Mouse (Mus musculus) thymus, adult 2 months (tissue): ENCODE results near the gene Frmd4a.

ENCODE experiments used
- CTCF ChIP-seq: fragments of 200-500 bp; IDR thresholded peaks from 2 replicates; pipeline ENCODE4 v1.5.1; 2012; ENCODE audit warnings: mild to moderate bottlenecking, control low read depth, low read length, moderate library complexity, borderline replicate concordance; ENCODE audit not compliant: control insufficient read depth, poor library complexity, insufficient read depth; ENCODE audit errors: extremely low read depth
- POLR2A ChIP-seq: fragments of 200-500 bp; IDR thresholded peaks from 2 replicates; pipeline ENCODE4 v1.6.1; 2012; ENCODE audit warnings: mild to moderate bottlenecking, low read length, control low read depth, moderate library complexity; ENCODE audit not compliant: control insufficient read depth, poor library complexity, insufficient read depth; ENCODE audit errors: extremely low read depth

DNA sequence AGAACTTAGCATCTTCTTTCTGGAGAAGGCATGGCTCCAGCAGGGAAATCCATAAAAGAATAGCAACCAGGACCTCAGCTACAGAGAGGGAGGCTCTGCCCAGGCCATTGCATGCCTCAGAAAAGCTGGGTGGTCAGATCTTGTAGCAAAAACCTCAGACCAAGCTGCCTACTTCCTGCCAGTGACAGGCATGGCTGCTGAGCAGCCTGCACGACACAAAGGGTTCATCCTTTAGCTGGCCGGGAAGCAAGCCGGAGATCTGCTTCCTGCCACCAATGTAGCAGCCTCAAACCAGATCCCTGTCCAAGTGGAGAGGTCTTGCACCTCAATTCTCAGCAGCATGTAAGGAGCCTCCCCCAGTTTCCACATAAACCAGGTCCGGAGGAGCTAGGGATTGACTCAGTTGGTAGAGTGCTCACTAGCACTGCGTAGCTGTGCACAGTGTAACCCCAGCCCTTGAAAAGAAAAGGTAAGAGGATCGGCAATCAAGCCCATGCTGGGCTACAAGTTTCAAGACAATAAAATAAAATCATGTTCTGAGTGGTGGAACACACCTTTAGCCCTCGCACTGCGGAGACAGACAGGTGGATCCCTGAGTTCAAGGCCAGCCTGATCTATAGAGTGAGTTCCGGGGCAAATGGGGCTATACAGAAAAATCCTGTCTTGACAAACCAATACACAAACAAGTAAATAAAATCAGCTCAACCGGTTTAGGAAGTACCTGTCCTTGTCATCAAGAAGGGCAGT, 532.7 kb downstream of the Frmd4a start:
- TF ChIP-seq CTCF = no peak
- TF ChIP-seq POLR2A = no peak
